Mouse (Mus musculus) CD4-positive, CD25-positive, alpha-beta regulatory T cell, adult 4 months (primary cell): ENCODE measurements around the gene Tmem263. TPM values are rescaled to one million over a fixed set of nuclear protein-coding genes. Genes with fewer than 3 reads are reported as not detected.

Source experiments
- polyA plus RNA-seq, 2 experiments: library from polyadenylated mRNA; unstranded; fragments of 100-300 nt; shearing (Covaris generic); gene quantifications; one replicate each; pipeline ENCODE4 v1.2.1; 2017

The Tmem263 gene
- polyA plus RNA-seq, 2 experiments from 2014 or later, result 27.5 to 31.7 TPM

Other genes starting within 250 kb of the Tmem263 start
- gene Ric8b, start 185.0 kb upstream of the Tmem263 start, polyA plus RNA-seq, result 1 to 10 TPM; 6.3 to 7.2 TPM
- 1 to 10 TPM in 1 of 2 experiments, under 1 TPM in 1; 0.31 to 1.1 TPM for gene Fhl4, start 132 bp upstream of the Tmem263 start, polyA plus RNA-seq
- 10 to 100 TPM; 25.2 to 26.1 TPM for gene Mterf2, start 25.4 kb downstream of the Tmem263 start, polyA plus RNA-seq
- 1 to 10 TPM; 3.4 to 6.7 TPM for gene Cry1, start 82.4 kb downstream of the Tmem263 start, polyA plus RNA-seq